Mouse (Mus musculus): Measurements from ENCODE around the gene Slc25a13.

- no peak for TF ChIP-seq CTCF (IDR thresholded peaks at IDR 0.05; ENCODE audit: low read depth)
- no peak for TF ChIP-seq EP300 (IDR thresholded peaks at IDR 0.05; ENCODE audit: low read depth)
Observed at GRCm38 (mm10) chr6:6115771-6116170, 101.2 kb downstream of the Slc25a13 start.
